Mouse (Mus musculus) erythroblast, embryonic 14.5 days (primary cell): ENCODE measurements around the gene Srd5a3. TPM values are rescaled to one million over a fixed set of nuclear protein-coding genes. Genes with fewer than 3 reads are reported as not detected.

ENCODE experiments used
- H3K27me3 ChIP-seq: 2 replicates; pipeline ENCODE4 v1.6.1; 2012; ENCODE audit warnings: inconsistent platforms; ENCODE audit not compliant: control insufficient read depth
- H3K36me3 ChIP-seq: 2 replicates; pipeline ENCODE4 v1.6.1; 2012; ENCODE audit warnings: mild to moderate bottlenecking, inconsistent platforms; ENCODE audit not compliant: control insufficient read depth
- H3K4me1 ChIP-seq: 2 replicates; pipeline ENCODE4 v1.6.1; 2012; ENCODE audit warnings: inconsistent platforms; ENCODE audit not compliant: control insufficient read depth
- H3K4me3 ChIP-seq: replicated peaks from 2 replicates; pipeline ENCODE3; 2012; ENCODE audit warnings: moderate library complexity, mild to moderate bottlenecking, inconsistent platforms
- H3K9me3 ChIP-seq: 2 replicates; pipeline ENCODE4 v1.6.1; 2012; ENCODE audit warnings: low read length, inconsistent platforms, mixed read lengths; ENCODE audit not compliant: control insufficient read depth
- GATA1 ChIP-seq: IDR thresholded peaks from 2 replicates; pipeline ENCODE4 v1.6.1; 2012; ENCODE audit warnings: low read length, inconsistent platforms, mixed read lengths
- TAL1 ChIP-seq: IDR thresholded peaks from 3 replicates; pipeline ENCODE4 v1.6.1; 2012; ENCODE audit warnings: low read length, inconsistent platforms, mixed read lengths
- polyA plus RNA-seq: library from polyadenylated mRNA; stranded (reverse); fragments of >175 nt; gene quantifications from 2 replicates; pipeline ENCODE4 v1.2.3, GENCODE M21; 2012

Gene Srd5a3
- polyA plus RNA-seq, 1 experiment = 4.1 TPM

- Histone ChIP-seq H3K27me3 (no peaks in the 10 kb centered on the region), H3K36me3 (peaks cover 11% of the 10 kb centered on the region), H3K4me3 (peak overlapping the region; percentile 89), H3K9me3 (peaks cover 3% of the 10 kb centered on the region; the same call in 1 of the 2 replicates), H3K4me1 (peaks cover 56% of the 10 kb centered on the region)
- TF ChIP-seq TAL1 (no peak), GATA1 (no peak)
Observed at GRCm38 (mm10) chr5:76140730-76141066, 627 bp downstream of the Srd5a3 start.

- Histone ChIP-seq H3K4me3 (no peak overlapping the region), H3K27me3 (no peaks in the 10 kb centered on the region), H3K4me1 (peaks cover 44% of the 10 kb centered on the region), H3K36me3 (peaks cover 12% of the 10 kb centered on the region), H3K9me3 (no peaks in the 10 kb centered on the region)
- no peak for TF ChIP-seq GATA1
- TF ChIP-seq TAL1 = no peak
Observed at GRCm38 (mm10) chr5:76143356-76143755, 3.3 kb downstream of the Srd5a3 start.

- no peak for TF ChIP-seq TAL1
- no peaks in the 10 kb centered on the region for H3K27me3 ChIP-seq
- H3K4me3 ChIP-seq = no peak overlapping the region
- H3K4me1 ChIP-seq = peaks cover 19% of the 10 kb centered on the region
- H3K9me3 ChIP-seq = 0 out of 2 replicates have a peak, but pooled peaks cover 3% of the 10 kb centered on the region
- H3K36me3 ChIP-seq = peaks cover 32% of the 10 kb centered on the region
Observed at GRCm38 (mm10) chr5:76146401-76146800, 6.3 kb downstream of the Srd5a3 start.

GRCm38 (mm10) chr5:76149436-76149835 lies 9.4 kb downstream of the Srd5a3 start:
- TF ChIP-seq GATA1 = no peak
- TF ChIP-seq TAL1 = no peak
- Histone ChIP-seq H3K4me3 (no peak overlapping the region), H3K27me3 (no peaks in the 10 kb centered on the region), H3K9me3 (0 out of 2 replicates have a peak, but pooled peaks cover 3% of the 10 kb centered on the region), H3K36me3 (peaks cover 44% of the 10 kb centered on the region), H3K4me1 (peaks cover 8% of the 10 kb centered on the region)

GRCm38 (mm10) chr5:76152956-76153355 lies 12.9 kb downstream of the Srd5a3 start:
- Histone ChIP-seq H3K9me3 (0 out of 2 replicates have a peak, but pooled peaks cover 3% of the 10 kb centered on the region), H3K4me3 (no peak overlapping the region), H3K27me3 (no peaks in the 10 kb centered on the region), H3K4me1 (no peaks in the 10 kb centered on the region), H3K36me3 (peaks cover 55% of the 10 kb centered on the region)
- TF ChIP-seq TAL1 (no peak), GATA1 (no peak)

- Histone ChIP-seq H3K9me3 (0 out of 2 replicates have a peak, but pooled peaks cover 3% of the 10 kb centered on the region), H3K4me3 (no peak overlapping the region), H3K27me3 (no peaks in the 10 kb centered on the region), H3K4me1 (no peaks in the 10 kb centered on the region), H3K36me3 (peaks cover 55% of the 10 kb centered on the region)
- TF ChIP-seq TAL1 = no peak
Observed at GRCm38 (mm10) chr5:76153430-76153829, 13.4 kb downstream of the Srd5a3 start.

- Histone ChIP-seq H3K9me3 (0 out of 2 replicates have a peak, but pooled peaks cover 3% of the 10 kb centered on the region), H3K4me1 (peaks cover 4% of the 10 kb centered on the region), H3K4me3 (no peak overlapping the region), H3K27me3 (no peaks in the 10 kb centered on the region), H3K36me3 (peaks cover 50% of the 10 kb centered on the region)
- TF ChIP-seq GATA1 (no peak), TAL1 (no peak)
Observed at GRCm38 (mm10) chr5:76154434-76155165, 14.5 kb downstream of the Srd5a3 start.

- H3K4me3 ChIP-seq = no peak overlapping the region
- H3K4me1 ChIP-seq = peaks cover 34% of the 10 kb centered on the region
- TF ChIP-seq GATA1 = no peak
- H3K9me3 ChIP-seq = no peaks in the 10 kb centered on the region
- H3K36me3 ChIP-seq = peaks cover 17% of the 10 kb centered on the region
- H3K27me3 ChIP-seq = no peaks in the 10 kb centered on the region
Observed at GRCm38 (mm10) chr5:76159555-76159954, 19.5 kb downstream of the Srd5a3 start.

- Histone ChIP-seq H3K9me3 (no peaks in the 10 kb centered on the region), H3K4me3 (no peak overlapping the region), H3K27me3 (no peaks in the 10 kb centered on the region), H3K4me1 (peaks cover 34% of the 10 kb centered on the region), H3K36me3 (peaks cover 13% of the 10 kb centered on the region)
- TF ChIP-seq GATA1 = no peak
- TF ChIP-seq TAL1 = no peak
Observed at GRCm38 (mm10) chr5:76160086-76160485, 20.0 kb downstream of the Srd5a3 start.
